Mouse (Mus musculus): Measurements from ENCODE around the gene Mthfr. TPM values are rescaled to one million over a fixed set of nuclear protein-coding genes. Genes with fewer than 3 reads are reported as not detected.

The Mthfr gene
- 10 to 100 TPM; 13.1 to 14.7 TPM for total RNA-seq (2021)
- long read RNA-seq, experiment 1, partial matches to known transcripts, result 0 of 7 reads
- long read RNA-seq, experiment 1, other reads (novel, unspliced or antisense), result 7 of 7 reads
- long read RNA-seq, experiment 2, full-length matches to known transcripts, result 1 of 6 reads
- long read RNA-seq, experiment 2, partial matches to known transcripts, result 0 of 6 reads
- long read RNA-seq, experiment 2, other reads (novel, unspliced or antisense), result 5 of 6 reads

DNA sequence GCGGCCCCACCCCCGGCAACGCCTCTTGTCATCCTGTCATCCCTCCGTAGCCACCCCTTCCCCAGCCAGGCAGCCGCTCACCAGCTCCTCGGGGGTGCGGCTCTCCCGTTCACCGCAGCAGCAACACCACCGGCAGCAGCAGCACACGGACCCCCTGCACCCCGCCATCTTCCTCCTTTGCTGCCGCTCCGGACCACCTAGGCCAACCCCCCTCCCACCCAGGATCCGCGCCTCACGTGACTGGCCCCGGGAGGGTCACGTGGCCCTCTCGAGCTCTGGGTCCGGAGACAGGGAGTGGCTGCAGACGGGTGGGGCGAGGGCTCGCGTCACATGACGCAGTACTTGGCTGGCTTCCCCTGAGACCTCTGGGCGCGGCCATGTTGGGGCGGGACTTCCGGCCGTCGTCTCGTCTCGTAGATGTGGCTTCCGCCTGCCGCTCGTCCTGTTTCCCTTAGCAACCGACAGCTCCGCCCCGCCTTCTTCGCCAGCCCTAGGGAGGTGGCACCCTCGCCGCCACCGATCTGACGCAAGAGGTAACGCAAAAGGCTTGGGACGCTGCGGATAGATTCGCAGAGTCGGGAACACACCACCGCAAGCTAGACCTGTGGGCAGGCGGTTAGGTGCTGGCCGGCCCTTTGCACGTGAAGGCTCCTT is at the start of gene Mthfr, which contains the start of gene Clcn6:
TSS of gene Mthfr (plus strand) at position 478 of the 654 bp plus-strand sequence.
TSS of gene Clcn6 (minus strand) at position 222 of the 654 bp plus-strand sequence.
- intact Hi-C loops (cut with DNase I), result no loop called here
- peak; percentile 100 for DNase-seq

DNA sequence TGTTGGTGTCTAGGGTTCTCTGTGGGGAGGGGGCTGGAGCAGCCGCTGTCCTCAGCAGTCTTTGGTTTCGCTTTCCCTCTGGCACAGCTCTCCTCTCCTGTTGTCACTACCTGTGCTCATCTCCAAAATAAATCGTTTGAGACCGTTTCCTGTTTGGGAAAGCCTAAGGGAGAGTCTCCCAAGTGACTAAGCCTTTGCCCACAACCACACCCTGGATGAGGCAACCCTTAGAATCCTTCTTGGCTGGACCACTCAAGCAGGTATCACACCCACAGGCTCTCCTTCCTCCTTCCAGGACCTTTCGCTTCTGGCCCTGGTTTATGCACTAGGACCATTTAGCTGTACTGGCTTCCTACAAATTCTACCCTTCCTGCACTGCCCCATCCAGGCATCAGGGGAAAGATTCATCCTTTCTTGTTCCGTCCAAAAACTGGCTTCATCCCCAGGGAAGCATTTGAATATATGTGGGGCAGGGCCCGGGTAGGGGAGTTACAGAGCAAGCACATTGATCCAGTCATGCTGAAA is 45.2 kb upstream of the Mthfr start:
- DNase-seq, result no peak
- intact Hi-C loops (cut with DNase I), result no loop called here

- DNase-seq, result no peak
- intact Hi-C loops (cut with DNase I), result no loop called here
Measured at GRCm38 (mm10) chr4:147995311-147995710, 43.6 kb upstream of the Mthfr start.

GRCm38 (mm10) chr4:148000202-148000772 is 38.6 kb upstream of the Mthfr start, which contains the start of gene Nppa:
Nppa (plus strand) TSS chr4:148000722.
- DNase-seq, result no peak
- intact Hi-C loops (cut with DNase I), result no loop called here

DNA sequence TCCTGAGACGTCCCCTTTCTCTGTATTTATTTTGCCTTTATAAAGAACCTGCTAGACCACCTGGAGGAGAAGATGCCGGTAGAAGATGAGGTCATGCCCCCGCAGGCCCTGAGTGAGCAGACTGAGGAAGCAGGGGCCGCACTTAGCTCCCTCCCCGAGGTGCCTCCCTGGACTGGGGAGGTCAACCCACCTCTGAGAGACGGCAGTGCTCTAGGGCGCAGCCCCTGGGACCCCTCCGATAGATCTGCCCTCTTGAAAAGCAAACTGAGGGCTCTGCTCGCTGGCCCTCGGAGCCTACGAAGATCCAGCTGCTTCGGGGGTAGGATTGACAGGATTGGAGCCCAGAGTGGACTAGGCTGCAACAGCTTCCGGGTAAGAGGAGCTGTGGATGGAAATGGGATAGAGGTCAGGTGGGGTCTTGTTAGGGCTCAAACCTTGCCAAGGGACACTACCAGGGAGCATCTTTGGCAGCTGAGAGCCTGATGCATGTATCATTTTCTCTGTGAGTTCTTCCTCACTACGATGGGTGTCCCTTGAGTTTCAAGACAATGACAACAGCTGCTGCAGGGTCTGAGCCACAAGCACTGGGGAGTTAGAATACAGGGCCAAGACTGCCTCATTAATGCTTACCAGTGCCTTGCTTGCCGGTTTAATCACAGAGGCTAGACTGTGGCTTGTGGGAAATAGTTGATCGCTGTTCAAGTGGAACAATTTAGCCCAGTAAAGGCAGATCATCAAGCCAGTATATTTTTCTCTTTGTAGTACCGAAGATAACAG is 37.7 kb upstream of the Mthfr start:
- DNase-seq, result no peak
- intact Hi-C loops (cut with DNase I), result no loop called here

DNA sequence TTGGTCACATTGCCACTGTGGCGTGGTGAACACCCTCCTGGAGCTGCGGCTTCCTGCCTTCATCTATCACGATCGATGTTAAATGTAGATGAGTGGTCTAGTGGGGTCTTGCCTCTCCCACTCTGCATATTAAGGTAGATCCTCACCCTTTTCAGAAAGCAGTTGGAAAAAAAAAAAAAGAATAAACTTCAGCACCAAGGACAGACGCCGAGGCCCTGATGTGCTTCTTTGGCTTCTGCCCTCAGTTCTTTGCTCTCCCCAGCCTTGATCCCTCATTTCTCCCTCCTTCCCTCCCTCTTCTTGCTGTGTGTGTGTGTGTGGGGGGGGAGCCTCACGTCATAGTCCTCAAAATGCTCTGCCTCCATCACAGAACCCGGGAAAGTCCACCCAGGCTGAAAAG is 37.0 kb upstream of the Mthfr start:
- DNase-seq, result no peak
- intact Hi-C loops (cut with DNase I), result no loop called here

- intact Hi-C loops (cut with DNase I), result no loop called here
- no peak for DNase-seq
Measured at GRCm38 (mm10) chr4:148004361-148004760, 34.5 kb upstream of the Mthfr start.

DNA sequence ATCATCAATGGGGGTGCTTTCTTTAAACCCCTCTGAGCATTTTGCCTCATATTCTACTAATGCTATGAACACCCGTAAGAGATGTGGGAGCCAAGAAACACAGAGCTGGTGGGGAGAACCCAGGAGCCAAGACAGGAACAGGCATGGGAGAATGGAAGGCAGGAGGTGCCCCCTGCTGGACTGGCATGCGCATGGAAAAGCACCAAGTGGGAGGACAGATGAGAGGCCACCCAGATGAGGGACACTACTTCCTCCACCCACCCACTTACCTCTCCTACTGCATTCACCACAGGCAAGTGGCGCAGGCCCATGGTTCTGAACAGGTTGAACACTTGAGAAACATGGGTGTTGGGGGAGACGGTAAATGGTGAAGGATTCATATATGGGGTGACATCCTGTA is 30.5 kb upstream of the Mthfr start:
- intact Hi-C loops (cut with DNase I), result loop anchor here (1.0 kb wide), 1 partner anchor 48 kb away; no protein-coding TSS in a partner anchor
- DNase-seq, result peak; percentile 64 to 72

GRCm38 (mm10) chr4:148009641-148010040 is 29.2 kb upstream of the Mthfr start:
- intact Hi-C loops (cut with DNase I), result no loop called here

DNA sequence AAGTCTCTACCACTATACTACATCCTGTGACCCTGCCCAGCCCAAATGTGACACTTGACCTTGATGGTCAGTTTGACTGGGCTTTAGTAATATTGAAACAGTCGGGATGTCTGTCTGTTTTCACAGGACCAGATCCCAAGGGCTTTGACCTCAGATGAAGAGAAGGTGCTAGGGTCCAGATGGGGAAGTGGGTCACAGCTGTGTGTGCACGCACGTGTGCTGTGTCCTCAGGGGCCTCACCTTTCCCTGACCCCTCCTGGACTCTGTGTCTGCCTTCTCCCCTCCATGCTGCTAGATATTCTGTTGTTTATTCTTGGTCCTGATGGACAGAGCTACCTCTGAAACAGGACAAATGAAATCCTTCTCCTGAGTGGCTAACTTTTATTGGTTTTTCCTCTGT is 27.5 kb upstream of the Mthfr start:
- DNase-seq, result no peak
- intact Hi-C loops (cut with DNase I), result no loop called here

More at GRCm38 (mm10) chr4:148009641-148010040, 29.2 kb upstream of the Mthfr start:
- DNase-seq, result no peak

- intact Hi-C loops (cut with DNase I), result no loop called here
- no peak for DNase-seq
Measured at GRCm38 (mm10) chr4:148012216-148012615, 26.7 kb upstream of the Mthfr start.

GRCm38 (mm10) chr4:148015418-148015817 is 23.5 kb upstream of the Mthfr start:
- intact Hi-C loops (cut with DNase I), result no loop called here
- DNase-seq, result peak in 1 of 2 experiments; percentile 15

DNA sequence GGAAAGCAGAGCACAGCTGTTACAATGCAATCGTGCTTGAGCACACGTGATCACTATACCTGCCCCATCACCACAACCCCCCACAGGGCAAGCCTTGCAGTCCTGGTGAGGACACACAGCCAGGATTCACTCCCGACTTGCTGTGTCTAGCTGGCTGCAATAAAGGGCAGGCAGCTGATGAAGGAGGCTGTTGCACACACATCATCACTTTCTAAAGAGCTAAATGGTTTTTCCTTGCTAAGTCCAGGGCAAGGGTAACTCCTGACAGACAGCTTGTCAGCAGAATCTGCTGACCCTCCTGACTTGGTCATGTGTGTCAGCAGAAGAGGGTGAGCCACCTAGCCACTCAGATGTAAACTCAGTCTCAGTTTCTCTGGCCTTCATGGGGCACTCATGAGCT is 21.9 kb upstream of the Mthfr start:
- intact Hi-C loops (cut with DNase I), result no loop called here
- DNase-seq, result no peak

DNA sequence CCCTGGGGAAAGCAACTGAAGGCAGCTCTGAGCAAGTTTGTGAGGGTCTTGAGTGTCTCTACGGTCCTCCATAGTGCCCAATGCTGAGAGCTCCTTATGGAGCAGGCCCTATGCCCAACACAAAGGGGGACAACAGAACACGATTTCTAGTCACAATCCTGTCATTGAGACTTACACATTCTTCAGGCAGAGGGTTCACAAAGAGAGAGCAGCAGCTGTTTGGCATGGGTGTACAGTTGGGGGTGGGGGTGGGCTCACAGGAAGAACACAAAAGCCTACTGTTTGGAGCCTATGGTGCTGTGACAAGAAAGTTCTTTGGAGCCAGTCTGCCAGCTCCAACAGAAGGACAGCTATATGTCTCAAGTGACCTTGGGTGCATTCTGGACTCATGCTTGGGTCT is 20.5 kb upstream of the Mthfr start:
- intact Hi-C loops (cut with DNase I), result no loop called here
- no peak for DNase-seq

DNA sequence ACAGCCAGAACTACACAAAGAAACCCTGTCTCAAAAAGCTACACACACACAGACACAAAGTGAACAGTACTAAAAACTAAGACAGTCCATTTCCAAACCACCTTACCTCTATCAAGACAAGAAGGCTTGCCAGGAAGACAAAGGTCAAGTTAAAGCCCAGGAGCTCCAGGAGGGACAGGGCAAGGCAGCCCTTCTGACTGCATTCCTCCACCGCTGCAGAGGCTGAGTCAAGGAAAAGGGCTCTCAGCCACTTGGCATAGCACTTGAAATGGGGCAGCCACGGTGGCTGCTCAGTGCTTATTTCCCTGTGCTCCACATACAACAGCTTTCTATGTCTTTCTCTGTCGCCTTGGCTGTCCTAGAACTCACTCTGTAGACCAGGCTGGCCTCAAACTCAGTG is 14.9 kb upstream of the Mthfr start:
- DNase-seq, result no peak
- intact Hi-C loops (cut with DNase I), result no loop called here

DNA sequence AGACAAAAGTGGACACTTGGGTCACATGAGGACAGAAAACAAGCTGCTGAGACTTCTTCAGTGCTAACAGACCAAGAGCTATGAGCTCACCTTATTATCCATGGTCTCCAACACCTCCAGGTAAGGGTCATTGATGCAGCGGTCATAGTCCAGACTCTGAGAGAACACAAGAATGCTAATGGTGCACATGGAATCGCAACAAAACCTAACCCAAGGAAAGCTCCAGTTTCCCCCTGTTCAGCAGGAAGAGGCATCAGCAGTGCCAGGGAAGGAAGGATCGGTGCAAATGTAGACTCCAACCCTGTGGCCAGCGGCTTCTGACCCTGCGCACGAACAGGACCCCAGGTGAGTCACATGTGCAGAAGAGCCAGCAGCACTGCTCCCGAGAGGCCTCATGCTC is 9.6 kb upstream of the Mthfr start:
- no peak for DNase-seq
- intact Hi-C loops (cut with DNase I), result no loop called here

DNA sequence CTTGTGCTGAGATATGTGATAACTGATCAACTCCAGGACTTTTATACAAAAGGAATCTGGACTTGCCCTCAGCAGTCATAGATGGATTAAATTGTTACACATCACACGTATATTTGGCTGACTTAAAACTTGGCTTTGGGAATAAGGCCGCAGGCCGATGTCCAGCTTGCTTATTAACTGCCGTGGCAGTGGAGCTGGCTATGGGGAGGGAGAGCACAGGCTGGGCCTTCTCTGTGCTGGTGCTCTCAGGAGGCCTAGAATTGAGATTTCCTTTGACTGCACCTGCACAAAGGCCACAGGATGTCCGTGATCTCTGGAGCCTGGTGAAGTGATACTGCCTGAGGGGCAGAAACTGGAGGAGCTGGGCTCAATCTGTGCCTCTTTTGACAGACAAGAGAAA is 8.4 kb upstream of the Mthfr start:
- intact Hi-C loops (cut with DNase I), result no loop called here

DNA sequence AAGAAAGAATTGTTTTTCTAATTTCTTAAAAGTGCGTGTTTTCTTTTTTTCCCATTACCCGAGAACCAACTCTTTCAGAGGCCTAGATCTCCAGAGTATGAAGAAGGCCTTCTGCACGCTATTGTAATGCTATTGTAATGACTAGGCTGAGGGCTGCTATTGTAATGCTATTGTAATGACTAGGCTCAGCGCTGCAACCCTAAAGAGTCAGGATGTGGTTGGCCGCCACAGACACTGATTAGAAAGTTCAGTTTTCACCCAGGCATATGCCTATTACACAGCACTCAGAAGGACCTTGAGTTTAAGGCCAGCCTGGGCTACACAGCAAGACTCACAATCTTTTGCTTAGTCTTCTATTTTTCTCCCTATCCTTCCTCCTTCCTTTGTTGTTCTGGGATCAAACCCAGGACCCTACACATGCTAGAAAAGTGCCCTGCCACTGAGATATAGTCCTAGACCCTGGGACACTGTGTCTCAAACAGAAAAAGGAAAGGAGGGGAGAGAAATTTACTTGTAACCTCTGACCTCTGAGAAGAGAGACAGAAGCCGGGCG is 4.9 kb upstream of the Mthfr start:
- DNase-seq, result no peak
- intact Hi-C loops (cut with DNase I), result no loop called here

More for the DNA sequence above, 8.4 kb upstream of the Mthfr start:
- DNase-seq, result no peak

GRCm38 (mm10) chr4:148035440-148035839 is 3.4 kb upstream of the Mthfr start:
- intact Hi-C loops (cut with DNase I), result no loop called here
- no peak for DNase-seq

GRCm38 (mm10) chr4:148038079-148038599 is 738 bp upstream of the Mthfr start:
- intact Hi-C loops (cut with DNase I), result no loop called here
- DNase-seq, result no peak
